Mouse (Mus musculus) lung, adult 2 months (tissue): ENCODE data around the gene Slit3.

ENCODE experiments used
- CTCF ChIP-seq: fragments of 200-500 bp; IDR thresholded peaks from 2 replicates; pipeline ENCODE4 v1.5.1; 2011; ENCODE audit warnings: mild to moderate bottlenecking, low read length, control low read depth; ENCODE audit not compliant: insufficient read depth
- POLR2A ChIP-seq: fragments of 200-500 bp; IDR thresholded peaks from 2 replicates; pipeline ENCODE4 v1.6.1; 2011; ENCODE audit warnings: low read depth, mild to moderate bottlenecking, control low read depth, low read length, borderline replicate concordance; ENCODE audit errors: extremely low read depth

- TF ChIP-seq POLR2A (no peak), CTCF (no peak)
These were observed 129.9 kb downstream of the Slit3 start for GRCm38 (mm10) chr11:35250871-35251418.
